Mouse (Mus musculus): ENCODE results near the gene Gm43191. TPM values are rescaled to one million over a fixed set of nuclear protein-coding genes. Genes with fewer than 3 reads are reported as not detected.

Gm43191 gene
- polyA plus RNA-seq, 2 experiments = not detected

- DNase-seq (ENCODE audit: low spot score) (no peak), ATAC-seq (ENCODE audit: low FRiP score, low read depth) (no peak)
- H3K27ac ChIP-seq (replicated peaks; ENCODE audit: low read depth, low read length) = no peak overlapping the region
- H3K27me3 ChIP-seq (ENCODE audit: control insufficient read depth, insufficient read depth, low read length) = no peaks in the 10 kb centered on the region
- no peaks in the 10 kb centered on the region for H3K4me1 ChIP-seq (ENCODE audit: control insufficient read depth, insufficient read depth, low read length)
- TF ChIP-seq POLR2A (IDR thresholded peaks at IDR 0.05; ENCODE audit: borderline replicate concordance, extremely low read depth, insufficient read depth, insufficient read length) = no peak
- no peak overlapping the region for H3K4me3 ChIP-seq (replicated peaks; ENCODE audit: low read length)
- H3K9ac ChIP-seq (ENCODE audit: low read depth, low read length, severe bottlenecking) = no peak overlapping the region
- no peaks in the 10 kb centered on the region for H3K9me3 ChIP-seq (ENCODE audit: control insufficient read depth, low read length)
- no peak overlapping the region for H3K4me2 ChIP-seq (replicated peaks; ENCODE audit: low read depth, low read length, severe bottlenecking)
- 91% methylated on average over 2 of the region's 2 CpGs for WGBS
- peaks cover 82% of the 10 kb centered on the region for H3K36me3 ChIP-seq (ENCODE audit: control insufficient read depth, insufficient read depth, low read length)
Observed at GRCm38 (mm10) chr3:116642373-116642772, 38.7 kb downstream of the Gm43191 start.

- Histone ChIP-seq H3K4me2 (replicated peaks; ENCODE audit: low read depth, low read length, severe bottlenecking) (no peak overlapping the region), H3K27me3 (ENCODE audit: control insufficient read depth, insufficient read depth, low read length) (no peaks in the 10 kb centered on the region), H3K9me3 (ENCODE audit: control insufficient read depth, low read length) (no peaks in the 10 kb centered on the region), H3K4me3 (replicated peaks; ENCODE audit: low read length) (no peak overlapping the region), H3K27ac (replicated peaks; ENCODE audit: low read depth, low read length) (no peak overlapping the region), H3K36me3 (ENCODE audit: control insufficient read depth, insufficient read depth, low read length) (peaks cover 82% of the 10 kb centered on the region), H3K9ac (ENCODE audit: low read depth, low read length, severe bottlenecking) (no peak overlapping the region), H3K4me1 (ENCODE audit: control insufficient read depth, insufficient read depth, low read length) (no peaks in the 10 kb centered on the region)
- ATAC-seq (ENCODE audit: low FRiP score, low read depth) (no peak), DNase-seq (ENCODE audit: low spot score) (no peak)
- no peak for TF ChIP-seq POLR2A (IDR thresholded peaks at IDR 0.05; ENCODE audit: borderline replicate concordance, extremely low read depth, insufficient read depth, insufficient read length)
- WGBS = 86% methylated on average over 6 of the region's 6 CpGs
Observed at GRCm38 (mm10) chr3:116641811-116642371, 39.2 kb downstream of the Gm43191 start.

GRCm38 (mm10) chr3:116640024-116640423 is 41.0 kb downstream of the Gm43191 start:
- no peak overlapping the region for H3K4me3 ChIP-seq (replicated peaks; ENCODE audit: low read length)
- ATAC-seq (ENCODE audit: low FRiP score, low read depth) (no peak), DNase-seq (ENCODE audit: low spot score) (no peak)
- no peak for TF ChIP-seq POLR2A (IDR thresholded peaks at IDR 0.05; ENCODE audit: borderline replicate concordance, extremely low read depth, insufficient read depth, insufficient read length)
- no peak overlapping the region for H3K27ac ChIP-seq (replicated peaks; ENCODE audit: low read depth, low read length)
- H3K27me3 ChIP-seq (ENCODE audit: control insufficient read depth, insufficient read depth, low read length) = no peaks in the 10 kb centered on the region
- peaks cover 84% of the 10 kb centered on the region for H3K36me3 ChIP-seq (ENCODE audit: control insufficient read depth, insufficient read depth, low read length)
- H3K4me1 ChIP-seq (ENCODE audit: control insufficient read depth, insufficient read depth, low read length) = no peaks in the 10 kb centered on the region
- 81% methylated on average over 1 of the region's 1 CpGs for WGBS
- no peak overlapping the region for H3K9ac ChIP-seq (ENCODE audit: low read depth, low read length, severe bottlenecking)
- no peaks in the 10 kb centered on the region for H3K9me3 ChIP-seq (ENCODE audit: control insufficient read depth, low read length)
- no peak overlapping the region for H3K4me2 ChIP-seq (replicated peaks; ENCODE audit: low read depth, low read length, severe bottlenecking)

GRCm38 (mm10) chr3:116638572-116638971 is 42.5 kb downstream of the Gm43191 start:
- Histone ChIP-seq H3K9me3 (ENCODE audit: control insufficient read depth, low read length) (no peaks in the 10 kb centered on the region), H3K4me3 (replicated peaks; ENCODE audit: low read length) (no peak overlapping the region), H3K4me1 (ENCODE audit: control insufficient read depth, insufficient read depth, low read length) (no peaks in the 10 kb centered on the region), H3K9ac (ENCODE audit: low read depth, low read length, severe bottlenecking) (no peak overlapping the region), H3K27me3 (ENCODE audit: control insufficient read depth, insufficient read depth, low read length) (no peaks in the 10 kb centered on the region), H3K27ac (replicated peaks; ENCODE audit: low read depth, low read length) (no peak overlapping the region), H3K36me3 (ENCODE audit: control insufficient read depth, insufficient read depth, low read length) (peaks cover 88% of the 10 kb centered on the region), H3K4me2 (replicated peaks; ENCODE audit: low read depth, low read length, severe bottlenecking) (no peak overlapping the region)
- ATAC-seq (ENCODE audit: low FRiP score, low read depth) = no peak
- no peak for TF ChIP-seq POLR2A (IDR thresholded peaks at IDR 0.05; ENCODE audit: borderline replicate concordance, extremely low read depth, insufficient read depth, insufficient read length)
- no peak for DNase-seq (ENCODE audit: low spot score)
- 85% methylated on average over 7 of the region's 7 CpGs for WGBS

- no peak for DNase-seq (ENCODE audit: low spot score)
Observed at GRCm38 (mm10) chr3:116637693-116638476, 43.2 kb downstream of the Gm43191 start.

More at GRCm38 (mm10) chr3:116637693-116638476, 43.2 kb downstream of the Gm43191 start:
- ATAC-seq (ENCODE audit: low FRiP score, low read depth) = no peak
- TF ChIP-seq POLR2A (IDR thresholded peaks at IDR 0.05; ENCODE audit: borderline replicate concordance, extremely low read depth, insufficient read depth, insufficient read length) = no peak
- Histone ChIP-seq H3K9ac (ENCODE audit: low read depth, low read length, severe bottlenecking) (no peak overlapping the region), H3K9me3 (ENCODE audit: control insufficient read depth, low read length) (no peaks in the 10 kb centered on the region), H3K27me3 (ENCODE audit: control insufficient read depth, insufficient read depth, low read length) (no peaks in the 10 kb centered on the region), H3K36me3 (ENCODE audit: control insufficient read depth, insufficient read depth, low read length) (peaks cover 88% of the 10 kb centered on the region), H3K27ac (replicated peaks; ENCODE audit: low read depth, low read length) (no peak overlapping the region), H3K4me1 (ENCODE audit: control insufficient read depth, insufficient read depth, low read length) (no peaks in the 10 kb centered on the region), H3K4me3 (replicated peaks; ENCODE audit: low read length) (no peak overlapping the region), H3K4me2 (replicated peaks; ENCODE audit: low read depth, low read length, severe bottlenecking) (no peak overlapping the region)
- 84% methylated on average over 9 of the region's 9 CpGs for WGBS
